ENCODE assay signal across 9 mouse cellular contexts in genomic region chr7:45917004-45917704, GRCm38 (mm10). TPM values are rescaled to one million over a fixed set of nuclear protein-coding genes. Genes with fewer than 3 reads are reported as not detected.
DNase-seq lines count a peak whose midpoint lies in the region; ATAC-seq lines count a peak whose summit lies in the region.
"Had no signal": no experiment of that assay in that cellular context is flagged by ENCODE, and none has a peak within 500 bp of the region (broad histone marks: within the 10 kb centered on the region; RNA-seq: fewer than 3 reads in every experiment).

No protein-coding gene starts in this region.

- H3K36me3 ChIP-seq in hindbrain, embryonic 11.5 days (ENCODE audit: control insufficient read depth, insufficient read depth, low read length): no peaks in the 10 kb centered on the region

- DNase-seq in gastrocnemius, postnatal 10 days: peak; percentile 29
- DNase-seq in gastrocnemius, adult 8-10 months (ENCODE audit: low spot score in 2 of 2): no peak
- peak; percentile 32 for DNase-seq in NIH3T3 (ENCODE audit: low read depth)
- DNase-seq in hindbrain, embryonic 11.5 days (ENCODE audit: low spot score): no peak
- DNase-seq in lung, postnatal 14 days: peak; percentile 11
- no peak for DNase-seq in cerebellum, postnatal 36 days
- DNase-seq in ovary, postnatal 14 days (ENCODE audit: low spot score): no peak
- DNase-seq in right cerebral cortex, adult 18-20 months: no peak

- no peaks in the 10 kb centered on the region for H3K27me3 ChIP-seq in hindbrain, embryonic 11.5 days (ENCODE audit: control insufficient read depth, insufficient read depth, low read length)
- H3K27me3 ChIP-seq: CH12.LX had no signal

- H3K9ac ChIP-seq in hindbrain, embryonic 11.5 days (ENCODE audit: low read depth, low read length): no peak overlapping the region

- ATAC-seq in hindbrain, embryonic 11.5 days (ENCODE audit: low FRiP score): peak; percentile 12; the same call in 1 of the 2 replicates

- H3K9me3 ChIP-seq in hindbrain, embryonic 11.5 days (ENCODE audit: control insufficient read depth, low read length): no peaks in the 10 kb centered on the region

- peak overlapping the region; percentile 55; the same call in 1 of the 2 replicates for H3K27ac ChIP-seq in hindbrain, embryonic 11.5 days (ENCODE audit: low read depth, low read length)

- H3K4me2 ChIP-seq in hindbrain, embryonic 11.5 days (replicated peaks; ENCODE audit: low read depth, low read length): peak overlapping the region; percentile 21; the same call in 1 of the 2 replicates

- peaks cover 12% of the 10 kb centered on the region for H3K4me1 ChIP-seq in hindbrain, embryonic 11.5 days (replicated peaks; ENCODE audit: control insufficient read depth, insufficient read depth, low read length)

- no peak overlapping the region for H3K4me3 ChIP-seq in hindbrain, embryonic 11.5 days (ENCODE audit: low read depth, low read length)

- 39% methylated on average over 13 of the region's 13 CpGs for WGBS in hindbrain, embryonic 11.5 days

RNA-seq across cellular contexts. Expression of gene Emp3, which starts 4.0 kb away (rescaled TPM):
- 10 to 100 TPM; 34.8 to 55.7 TPM for total RNA-seq in gastrocnemius, postnatal 10 days (2021)
- total RNA-seq in gastrocnemius, adult 8-10 months (2022): 10 to 100 TPM in 1 of 4 experiments, 1 to 10 TPM in 3; 6.2 to 10.2 (median 6.8) TPM
- 28.3 and 40.5 TPM in 2 replicates for polyA plus RNA-seq in hindbrain, embryonic 11.5 days (2014; fragmentation: Nextera tagmentation; extraction: Ambion mirVana)

RNA-seq across cellular contexts. Expression of gene Ccdc114, which starts 6.7 kb away (rescaled TPM):
- 1 to 10 TPM; 1.1 to 1.6 TPM for total RNA-seq in gastrocnemius, postnatal 10 days (2021)
- under 1 TPM in 3 of 4 experiments, not detected in 1; 0.19 to 0.85 (median 0.29) TPM for total RNA-seq in gastrocnemius, adult 8-10 months (2022)
- polyA plus RNA-seq in hindbrain, embryonic 11.5 days (2014; fragmentation: Nextera tagmentation; extraction: Ambion mirVana): 3.3 and 5.3 TPM in 2 replicates
- total RNA-seq: CH12.LX had no signal

RNA-seq across cellular contexts. Expression of gene Tmem143, which starts 20.4 kb away (rescaled TPM):
- total RNA-seq in gastrocnemius, postnatal 10 days (2021): 10 to 100 TPM; 42.3 to 47.7 TPM
- 10 to 100 TPM; 52.6 to 67.7 (median 56.3) TPM for total RNA-seq in gastrocnemius, adult 8-10 months (2022)
- 3.1 and 4.6 TPM in 2 replicates for polyA plus RNA-seq in hindbrain, embryonic 11.5 days (2014; fragmentation: Nextera tagmentation; extraction: Ambion mirVana)

RNA-seq across cellular contexts. Expression of gene Syngr4, which starts 20.6 kb away (rescaled TPM):
- under 1 TPM in 1 of 2 experiments, not detected in 1; 0.35 TPM for total RNA-seq in gastrocnemius, postnatal 10 days (2021)
- not detected for total RNA-seq in gastrocnemius, adult 8-10 months (2022)
- polyA plus RNA-seq in hindbrain, embryonic 11.5 days (2014; fragmentation: Nextera tagmentation; extraction: Ambion mirVana): 0.63 and 0.99 TPM in 2 replicates
- total RNA-seq: CH12.LX had no signal

RNA-seq across cellular contexts. Expression of gene Grin2d, which starts 39.0 kb away (rescaled TPM):
- 1 to 10 TPM in 1 of 2 experiments, under 1 TPM in 1; 0.80 to 1.2 TPM for total RNA-seq in gastrocnemius, postnatal 10 days (2021)
- under 1 TPM in 2 of 4 experiments, not detected in 2; 0.07 to 0.11 TPM for total RNA-seq in gastrocnemius, adult 8-10 months (2022)
- polyA plus RNA-seq in hindbrain, embryonic 11.5 days (2014; fragmentation: Nextera tagmentation; extraction: Ambion mirVana): 0.39 and 0.42 TPM in 2 replicates

Comparison
In these comparisons a context has a peak if more than half of its experiments do, and no peak if none do; other contexts are left out.
1. DNase-seq: peak in gastrocnemius, postnatal 10 days (single experiment), NIH3T3 (single experiment) and lung, postnatal 14 days (single experiment); none in gastrocnemius, adult 8-10 months (0 of 2), hindbrain, embryonic 11.5 days (single experiment), cerebellum, postnatal 36 days (0 of 2), ovary, postnatal 14 days (single experiment) and right cerebral cortex, adult 18-20 months (single experiment).